Mouse (Mus musculus) brain, embryonic 14.5 days (tissue): ENCODE data around the gene Osbp. TPM values are rescaled to one million over a fixed set of nuclear protein-coding genes. Genes with fewer than 3 reads are reported as not detected.
"Not testable (repeated sequence)": the region's sequence is repeated elsewhere in the genome, so short reads cannot be mapped to it uniquely, and the experiment has no call there.

Experiments
- DNase-seq: peaks from one replicate; pipeline ENCODE4 v3.0.0-alpha.2; 2011; ENCODE audit warnings: low read depth
- CTCF ChIP-seq: fragments of 200-500 bp; IDR thresholded peaks from 2 replicates; pipeline ENCODE4 v1.5.1; 2012; ENCODE audit warnings: inconsistent platforms, mild to moderate bottlenecking, moderate library complexity, borderline replicate concordance; ENCODE audit not compliant: insufficient read depth, insufficient read length; ENCODE audit errors: extremely low read depth
- POLR2A ChIP-seq: fragments of 200-500 bp; IDR thresholded peaks from 2 replicates; pipeline ENCODE4 v1.6.1; 2012; ENCODE audit warnings: mild to moderate bottlenecking, inconsistent platforms, borderline replicate concordance; ENCODE audit not compliant: poor library complexity, insufficient read depth, insufficient read length, severe bottlenecking; ENCODE audit errors: extremely low read depth
- polyA plus RNA-seq: library from polyadenylated mRNA; depleted of rRNA; stranded (reverse); fragments of >200 nt; gene quantifications from 2 replicates; pipeline ENCODE4 v1.2.3, GENCODE M21; 2012

Gene Osbp
- polyA plus RNA-seq, 1 experiment = 35.8 TPM

DNA sequence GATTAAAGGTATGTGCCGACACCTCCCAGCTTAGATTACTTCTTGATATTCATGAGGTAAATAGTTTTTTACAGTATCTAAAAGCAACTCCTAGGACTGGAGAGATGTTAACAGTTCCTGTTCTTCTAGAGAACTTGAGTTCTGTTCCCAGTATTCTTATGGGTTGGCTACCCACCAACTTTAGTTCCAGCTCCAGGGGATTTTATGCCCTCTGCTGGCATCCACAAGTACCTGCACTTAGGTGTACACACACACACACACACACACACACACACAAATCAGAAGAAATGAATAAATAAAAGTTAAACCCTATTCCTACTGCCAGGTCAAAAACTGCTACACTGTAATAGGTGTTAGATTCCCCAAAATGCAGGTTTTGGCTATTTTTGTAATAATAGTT is 1.5 kb upstream of the Osbp start:
- TF ChIP-seq CTCF = no peak
- TF ChIP-seq POLR2A = no peak

DNA sequence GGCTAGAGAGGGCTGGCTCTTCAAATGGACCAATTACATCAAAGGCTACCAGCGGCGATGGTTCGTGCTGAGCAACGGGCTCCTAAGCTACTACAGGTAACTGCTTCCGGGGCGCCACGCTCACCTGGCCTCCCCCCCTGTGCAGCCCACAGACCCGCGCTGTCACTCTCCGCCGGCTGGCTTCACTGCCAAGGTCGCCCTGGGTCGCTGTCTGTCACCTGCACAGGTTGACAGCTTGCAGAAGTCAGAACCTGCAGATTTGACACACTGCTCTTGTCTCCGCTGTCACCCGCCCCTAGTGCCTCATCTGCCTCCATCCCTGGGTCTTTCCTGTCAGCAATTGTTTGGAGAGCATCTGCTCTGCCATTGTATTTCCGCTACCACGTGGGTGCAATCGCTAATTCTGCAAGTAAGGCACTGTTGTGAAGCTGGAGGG is 478 bp downstream of the Osbp start:
- no peak for TF ChIP-seq POLR2A
- no peak for TF ChIP-seq CTCF
- DNase-seq = peak; percentile 67

More for the DNA sequence above, 1.5 kb upstream of the Osbp start:
- peak; percentile 7 for DNase-seq

GRCm38 (mm10) chr19:11969155-11970050 is 3.7 kb downstream of the Osbp start:
- no peak for TF ChIP-seq POLR2A
- no peak for DNase-seq

DNA sequence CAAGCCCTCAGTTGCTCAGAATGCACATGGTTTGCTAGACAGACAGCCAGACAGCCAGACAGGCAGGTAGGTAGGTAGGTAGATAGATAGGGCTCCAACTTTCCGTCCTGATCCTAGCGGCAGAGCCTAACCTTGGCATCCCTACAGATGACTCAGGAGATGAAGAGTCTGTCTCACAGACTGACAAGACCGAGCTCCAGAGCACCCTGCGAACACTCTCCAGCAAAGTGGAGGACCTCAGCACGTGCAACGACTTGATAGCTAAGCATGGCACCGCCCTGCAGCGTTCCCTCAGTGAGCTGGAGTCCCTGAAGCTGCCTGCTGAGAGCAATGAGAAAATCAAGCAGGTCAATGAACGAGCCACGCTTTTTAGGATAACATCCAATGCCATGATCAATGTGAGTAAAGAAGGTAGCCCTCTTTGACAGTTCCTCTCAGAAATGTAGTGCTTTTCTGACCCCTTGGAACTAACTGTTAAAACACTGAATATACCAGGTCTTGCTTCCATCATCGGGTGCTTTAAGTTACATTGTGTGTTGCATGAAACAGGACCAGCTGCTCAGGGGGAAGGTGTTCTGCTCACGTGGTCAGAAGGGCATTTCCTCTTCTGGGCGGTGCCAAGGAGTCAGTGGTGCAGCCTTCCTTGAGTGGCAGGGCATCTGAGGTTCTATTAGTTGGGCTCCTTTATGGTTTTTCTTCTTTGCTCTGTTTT is 7.9 kb downstream of the Osbp start:
- DNase-seq = no peak
- TF ChIP-seq POLR2A (no peak), CTCF (no peak)

GRCm38 (mm10) chr19:11974223-11974540 is 8.4 kb downstream of the Osbp start:
- DNase-seq = no peak
- TF ChIP-seq POLR2A (no peak), CTCF (no peak)

DNA sequence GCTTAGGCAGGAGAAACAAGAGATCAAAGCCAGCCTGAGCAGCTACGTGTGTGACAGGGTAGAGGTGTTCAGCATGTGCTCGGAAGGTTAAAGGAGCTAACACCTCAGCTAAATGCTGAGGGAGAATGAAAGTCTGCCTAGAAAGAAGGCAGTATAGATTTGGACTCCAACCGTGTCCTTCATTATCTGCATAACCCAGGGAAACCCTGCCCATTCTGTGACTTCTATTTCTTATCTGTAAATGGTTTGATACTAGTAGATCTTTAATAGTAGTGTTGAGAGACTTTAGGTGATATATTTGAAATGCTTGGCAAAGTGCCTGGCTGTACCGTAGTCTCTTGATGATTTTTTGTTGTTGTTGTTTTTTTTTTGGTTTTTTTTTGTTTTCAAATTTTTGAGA is 9.9 kb downstream of the Osbp start:
- no peak for DNase-seq
- TF ChIP-seq CTCF (no peak), POLR2A (no peak)

- no peak for DNase-seq
- no peak for TF ChIP-seq CTCF
- TF ChIP-seq POLR2A = no peak
Observed at GRCm38 (mm10) chr19:11977363-11977762, 11.6 kb downstream of the Osbp start.

GRCm38 (mm10) chr19:11980471-11980870 is 14.7 kb downstream of the Osbp start:
- DNase-seq = no peak
- TF ChIP-seq CTCF (no peak), POLR2A (no peak)

DNA sequence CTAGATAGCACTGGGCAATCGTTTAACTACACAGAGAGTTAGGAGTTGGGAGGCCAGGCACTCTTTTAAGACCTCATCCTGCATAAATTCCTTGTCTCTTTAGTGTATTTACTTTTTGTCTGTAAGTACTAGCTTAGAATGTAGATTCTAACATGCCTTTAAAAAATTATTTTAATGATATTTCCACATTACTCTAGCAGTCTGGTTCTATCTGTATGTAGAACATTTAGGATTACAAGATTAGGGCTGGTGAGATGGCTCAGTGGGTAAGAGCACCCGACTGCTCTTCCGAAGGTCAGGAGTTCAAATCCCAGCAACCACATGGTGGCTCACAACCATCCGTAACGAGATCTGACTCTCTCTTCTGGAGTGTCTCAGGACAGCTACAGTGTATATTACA is 18.9 kb downstream of the Osbp start:
- not testable (repeated sequence) for DNase-seq

GRCm38 (mm10) chr19:11987841-11988240 is 22.1 kb downstream of the Osbp start:
- no peak for TF ChIP-seq POLR2A
- no peak for DNase-seq

DNA sequence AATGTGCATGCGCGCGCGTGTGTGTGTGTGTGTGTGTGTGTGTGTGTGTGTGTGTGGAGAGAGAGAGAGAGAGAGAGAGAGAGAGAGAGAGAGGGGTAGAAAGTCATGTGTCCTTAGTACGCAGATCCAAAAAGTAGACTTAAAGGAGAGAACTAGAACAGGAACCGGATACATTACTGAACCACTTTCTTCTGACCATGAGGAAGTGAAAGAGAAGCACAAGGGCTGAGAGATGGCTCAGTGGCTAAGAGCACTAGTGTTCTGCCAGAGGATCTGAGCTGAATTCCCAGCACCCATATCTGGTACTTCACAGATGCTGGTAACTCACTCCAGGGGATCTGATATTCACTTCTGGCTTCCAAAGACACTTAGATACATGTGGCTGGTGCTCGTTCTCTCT is 23.6 kb downstream of the Osbp start:
- DNase-seq = no peak
- no peak for TF ChIP-seq POLR2A

DNA sequence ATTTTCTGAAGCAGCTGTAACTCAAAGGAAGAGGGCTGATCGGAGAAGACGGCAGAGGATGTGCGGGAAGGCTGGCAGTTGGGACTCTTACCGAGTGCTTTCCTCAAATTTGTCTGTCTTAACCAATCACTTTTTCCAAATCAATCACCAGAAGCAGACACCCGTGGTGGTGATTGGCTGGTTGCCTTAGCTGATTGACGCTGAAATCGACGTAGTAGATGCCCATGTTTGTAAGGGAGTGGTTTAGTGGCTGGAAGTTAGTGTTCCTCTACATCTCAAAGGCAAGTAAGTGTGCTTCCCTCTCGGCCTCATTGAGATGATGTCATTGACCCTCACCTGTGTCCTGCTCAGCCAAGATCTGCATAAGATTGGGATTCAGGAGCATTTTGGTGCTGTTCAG is 26.3 kb downstream of the Osbp start:
- no peak for TF ChIP-seq CTCF
- TF ChIP-seq POLR2A = no peak

More for the DNA sequence above, 26.3 kb downstream of the Osbp start:
- no peak for DNase-seq
